Mouse (Mus musculus) adipose tissue, adult 10 weeks (tissue): ENCODE results near the gene Adora2b. TPM values are rescaled to one million over a fixed set of nuclear protein-coding genes. Genes with fewer than 3 reads are reported as not detected.

ENCODE experiments used
- polyA plus RNA-seq: library from polyadenylated mRNA; stranded (reverse); fragments of 350-450 nt; fragmentation: Illumina TruSeq; extraction: RNeasy Lipid Tissue Mini Kit (QIAGEN cat#74804); gene quantifications from one replicate; pipeline ENCODE4 v1.2.3, GENCODE M21; 2014; ENCODE audit warnings: low read depth, low replicate concordance

The Adora2b gene
- polyA plus RNA-seq = 1.4 TPM

GRCm38 (mm10) chr11:62248401-62249244, at the start of gene Adora2b:
Adora2b (plus strand) TSS chr11:62248984.

DNA sequence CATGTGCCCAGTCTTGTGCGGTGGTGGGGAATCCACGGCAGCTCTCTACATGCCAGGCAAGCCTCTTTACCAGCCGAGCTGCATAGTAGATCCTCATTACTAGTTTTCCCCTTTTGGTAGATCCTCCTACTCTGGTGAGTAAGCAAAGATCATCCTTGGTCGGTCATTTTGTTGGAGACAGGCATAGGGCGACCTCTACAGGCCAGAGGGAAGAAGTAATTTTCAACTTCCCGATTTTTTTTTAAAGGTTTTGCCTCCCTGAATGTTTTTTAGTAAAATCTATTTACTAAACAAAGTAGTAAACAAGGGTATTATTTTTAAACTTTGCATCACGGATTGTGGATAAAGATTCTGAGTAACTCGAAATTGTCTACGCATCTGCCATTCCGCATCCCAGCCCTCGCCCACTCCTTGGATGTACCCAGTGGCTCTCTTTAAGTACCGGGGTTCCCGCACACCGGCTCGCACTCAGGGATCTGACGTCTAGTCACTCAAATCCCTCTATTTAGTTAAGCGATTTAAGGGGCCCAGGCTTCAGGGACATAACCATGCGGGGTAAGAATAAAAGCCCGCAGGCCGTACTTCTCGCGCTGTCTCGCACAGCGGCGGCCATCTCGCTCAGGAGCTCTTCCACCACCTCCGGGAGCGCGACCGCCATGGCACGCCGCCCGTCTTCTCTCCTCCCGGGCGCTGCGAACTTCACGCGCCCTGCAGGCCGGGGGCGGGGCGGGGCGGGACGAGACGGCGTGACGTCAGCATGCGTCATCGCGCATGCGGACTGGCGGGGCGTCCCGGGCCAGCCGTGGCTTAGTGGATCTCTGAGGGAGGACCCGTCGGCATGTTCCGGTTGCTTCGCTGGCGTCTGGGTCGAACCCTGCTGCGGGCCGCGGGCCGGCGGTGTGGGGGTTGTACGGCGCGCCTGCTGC, 32.2 kb downstream of the Adora2b start, which contains the start of the genes Zswim7 and Ttc19:
Zswim7 (minus strand) TSS at position 701 of the 926 bp plus-strand sequence.
Ttc19 (plus strand) TSS at position 799 of the 926 bp plus-strand sequence.

Other genes with a start within 250 kb of the Adora2b start
- 11.2 TPM for gene Zswim7, start 32.4 kb downstream of the Adora2b start, polyA plus RNA-seq
- gene Ttc19, start 32.5 kb downstream of the Adora2b start, polyA plus RNA-seq = 10.0 TPM
- gene Pigl, start 209.5 kb downstream of the Adora2b start, polyA plus RNA-seq = 11.2 TPM
- gene Ncor1, start 209.6 kb downstream of the Adora2b start, polyA plus RNA-seq = 102 TPM